Mouse (Mus musculus): ENCODE data around the gene Farsb. TPM values are rescaled to one million over a fixed set of nuclear protein-coding genes. Genes with fewer than 3 reads are reported as not detected.

Gene Farsb
- polyA plus RNA-seq (2014; fragmentation: Nextera tagmentation; extraction: Ambion mirVana), result 149 and 154 TPM in 2 replicates

GRCm38 (mm10) chr1:78488752-78489492 is at the start of gene Farsb:
Gene Farsb, minus strand, starts transcription at chr1:78488897.
- Histone ChIP-seq H3K9me3 (ENCODE audit: control insufficient read depth, low read length) (no peaks in the 10 kb centered on the region), H3K4me1 (ENCODE audit: control insufficient read depth, insufficient read depth, low read length) (peaks cover 8% of the 10 kb centered on the region), H3K4me2 (ENCODE audit: low read depth) (peak within 1 kb of the TSS; percentile 58), H3K36me3 (ENCODE audit: control insufficient read depth, insufficient read depth, low read length) (no peaks in the 10 kb centered on the region), H3K27ac (ENCODE audit: low read depth, low read length) (no peak within 1 kb of the TSS), H3K9ac (ENCODE audit: low read length) (peak within 1 kb of the TSS; percentile 83), H3K27me3 (ENCODE audit: control insufficient read depth, insufficient read depth, low read length) (no peaks in the 10 kb centered on the region), H3K4me3 (ENCODE audit: low read depth, low read length) (peak within 1 kb of the TSS; percentile 89)
- DNase-seq (ENCODE audit: low spot score) (peak; percentile 91), ATAC-seq (ENCODE audit: insufficient read depth, low FRiP score, low TSS enrichment) (peak; percentile 96)
- WGBS, result under 1% methylated on average over 31 of the region's 31 CpGs

- no peak for ATAC-seq (ENCODE audit: insufficient read depth, low FRiP score, low TSS enrichment)
- no peaks in the 10 kb centered on the region for H3K27me3 ChIP-seq (ENCODE audit: control insufficient read depth, insufficient read depth, low read length)
Observed at GRCm38 (mm10) chr1:78538396-78538795, 49.7 kb upstream of the Farsb start.

GRCm38 (mm10) chr1:78537494-78538010 is 48.9 kb upstream of the Farsb start:
- no peak overlapping the region for H3K27ac ChIP-seq (ENCODE audit: low read depth, low read length)
- whole genome bisulfite sequencing, result 30% methylated on average over 16 of the region's 16 CpGs
- no peaks in the 10 kb centered on the region; the same call in 1 of the 2 replicates for H3K4me1 ChIP-seq (ENCODE audit: control insufficient read depth, insufficient read depth, low read length)
- ATAC-seq (ENCODE audit: insufficient read depth, low FRiP score, low TSS enrichment) (peak; percentile 80), DNase-seq (ENCODE audit: low spot score) (peak; percentile 55)
- H3K9me3 ChIP-seq (ENCODE audit: control insufficient read depth, low read length), result no peaks in the 10 kb centered on the region
- no peaks in the 10 kb centered on the region for H3K27me3 ChIP-seq (ENCODE audit: control insufficient read depth, insufficient read depth, low read length)
- H3K4me3 ChIP-seq (ENCODE audit: low read depth, low read length), result 0 out of 2 replicates have a peak overlapping the region, but pooled peaks have one; percentile 1
- peak overlapping the region; percentile 41 for H3K4me2 ChIP-seq (ENCODE audit: low read depth)
- H3K9ac ChIP-seq (ENCODE audit: low read length), result no peak overlapping the region
- no peaks in the 10 kb centered on the region for H3K36me3 ChIP-seq (ENCODE audit: control insufficient read depth, insufficient read depth, low read length)

More at GRCm38 (mm10) chr1:78538396-78538795, 49.7 kb upstream of the Farsb start:
- no peak for DNase-seq (ENCODE audit: low spot score)
- no peak overlapping the region for H3K9ac ChIP-seq (ENCODE audit: low read length)
- no peaks in the 10 kb centered on the region for H3K36me3 ChIP-seq (ENCODE audit: control insufficient read depth, insufficient read depth, low read length)
- H3K9me3 ChIP-seq (ENCODE audit: control insufficient read depth, low read length), result no peaks in the 10 kb centered on the region
- 24% methylated on average over 5 of the region's 5 CpGs for WGBS
- no peak overlapping the region for H3K4me2 ChIP-seq (ENCODE audit: low read depth)
- no peak overlapping the region for H3K27ac ChIP-seq (ENCODE audit: low read depth, low read length)
- H3K4me3 ChIP-seq (ENCODE audit: low read depth, low read length), result no peak overlapping the region
- H3K4me1 ChIP-seq (ENCODE audit: control insufficient read depth, insufficient read depth, low read length), result no peaks in the 10 kb centered on the region; the same call in 1 of the 2 replicates

- H3K36me3 ChIP-seq (ENCODE audit: control insufficient read depth, insufficient read depth, low read length), result no peaks in the 10 kb centered on the region
- ATAC-seq (ENCODE audit: insufficient read depth, low FRiP score, low TSS enrichment) (0 out of 2 replicates have a peak, but pooled peaks have one; percentile 62), DNase-seq (ENCODE audit: low spot score) (peak; percentile 70)
- H3K4me1 ChIP-seq (ENCODE audit: control insufficient read depth, insufficient read depth, low read length), result no peaks in the 10 kb centered on the region; the same call in 1 of the 2 replicates
- H3K4me2 ChIP-seq (ENCODE audit: low read depth), result no peak overlapping the region
- H3K4me3 ChIP-seq (ENCODE audit: low read depth, low read length), result no peak overlapping the region
- WGBS, result 35% methylated on average over 19 of the region's 19 CpGs
- H3K27me3 ChIP-seq (ENCODE audit: control insufficient read depth, insufficient read depth, low read length), result no peaks in the 10 kb centered on the region
- no peak overlapping the region for H3K27ac ChIP-seq (ENCODE audit: low read depth, low read length)
- no peak overlapping the region for H3K9ac ChIP-seq (ENCODE audit: low read length)
- H3K9me3 ChIP-seq (ENCODE audit: control insufficient read depth, low read length), result no peaks in the 10 kb centered on the region
Observed at GRCm38 (mm10) chr1:78536310-78537164, 47.8 kb upstream of the Farsb start.

- 90% methylated on average over 9 of the region's 9 CpGs for WGBS
- no peak overlapping the region for H3K27ac ChIP-seq (ENCODE audit: low read depth, low read length)
- no peak overlapping the region for H3K4me3 ChIP-seq (ENCODE audit: low read depth, low read length)
- no peaks in the 10 kb centered on the region for H3K27me3 ChIP-seq (ENCODE audit: control insufficient read depth, insufficient read depth, low read length)
- H3K9ac ChIP-seq (ENCODE audit: low read length), result no peak overlapping the region
- DNase-seq (ENCODE audit: low spot score) (no peak), ATAC-seq (ENCODE audit: insufficient read depth, low FRiP score, low TSS enrichment) (no peak)
- H3K4me1 ChIP-seq (ENCODE audit: control insufficient read depth, insufficient read depth, low read length), result no peaks in the 10 kb centered on the region; the same call in 1 of the 2 replicates
- H3K4me2 ChIP-seq (ENCODE audit: low read depth), result no peak overlapping the region
- no peaks in the 10 kb centered on the region for H3K36me3 ChIP-seq (ENCODE audit: control insufficient read depth, insufficient read depth, low read length)
- H3K9me3 ChIP-seq (ENCODE audit: control insufficient read depth, low read length), result no peaks in the 10 kb centered on the region
Observed at GRCm38 (mm10) chr1:78534428-78535150, 45.9 kb upstream of the Farsb start.

- H3K9me3 ChIP-seq (ENCODE audit: control insufficient read depth, low read length), result no peaks in the 10 kb centered on the region
- WGBS, result 85% methylated on average over 15 of the region's 15 CpGs
- H3K36me3 ChIP-seq (ENCODE audit: control insufficient read depth, insufficient read depth, low read length), result no peaks in the 10 kb centered on the region
- H3K4me1 ChIP-seq (ENCODE audit: control insufficient read depth, insufficient read depth, low read length), result no peaks in the 10 kb centered on the region
- H3K27ac ChIP-seq (ENCODE audit: low read depth, low read length), result no peak overlapping the region
- H3K4me3 ChIP-seq (ENCODE audit: low read depth, low read length), result no peak overlapping the region
- no peaks in the 10 kb centered on the region for H3K27me3 ChIP-seq (ENCODE audit: control insufficient read depth, insufficient read depth, low read length)
- ATAC-seq (ENCODE audit: insufficient read depth, low FRiP score, low TSS enrichment) (no peak), DNase-seq (ENCODE audit: low spot score) (no peak)
- H3K4me2 ChIP-seq (ENCODE audit: low read depth), result no peak overlapping the region
- no peak overlapping the region for H3K9ac ChIP-seq (ENCODE audit: low read length)
Observed at GRCm38 (mm10) chr1:78532184-78532800, 43.6 kb upstream of the Farsb start.

GRCm38 (mm10) chr1:78530500-78531215 is 42.0 kb upstream of the Farsb start:
- H3K9ac ChIP-seq (ENCODE audit: low read length), result no peak overlapping the region
- ATAC-seq (ENCODE audit: insufficient read depth, low FRiP score, low TSS enrichment) (no peak), DNase-seq (ENCODE audit: low spot score) (no peak)
- WGBS, result 83% methylated on average over 7 of the region's 7 CpGs
- no peak overlapping the region for H3K27ac ChIP-seq (ENCODE audit: low read depth, low read length)
- H3K9me3 ChIP-seq (ENCODE audit: control insufficient read depth, low read length), result no peaks in the 10 kb centered on the region
- no peaks in the 10 kb centered on the region for H3K36me3 ChIP-seq (ENCODE audit: control insufficient read depth, insufficient read depth, low read length)
- no peaks in the 10 kb centered on the region for H3K4me1 ChIP-seq (ENCODE audit: control insufficient read depth, insufficient read depth, low read length)
- no peaks in the 10 kb centered on the region for H3K27me3 ChIP-seq (ENCODE audit: control insufficient read depth, insufficient read depth, low read length)
- no peak overlapping the region for H3K4me3 ChIP-seq (ENCODE audit: low read depth, low read length)
- no peak overlapping the region for H3K4me2 ChIP-seq (ENCODE audit: low read depth)

Data from neural tube, embryonic 11.5 days (tissue).